Mouse (Mus musculus): ENCODE measurements around the gene Gm9040. TPM values are rescaled to one million over a fixed set of nuclear protein-coding genes. Genes with fewer than 3 reads are reported as not detected.
A peak's percentile ranks its signal among the peaks of the same experiment; 100 is the strongest.
"Not testable (repeated sequence)": the region's sequence is repeated elsewhere in the genome, so short reads cannot be mapped to it uniquely, and the experiment has no call there.

Gene Gm9040
- not detected in 2 replicates for polyA plus RNA-seq (2014; fragmentation: Nextera tagmentation; extraction: Ambion mirVana)

DNA sequence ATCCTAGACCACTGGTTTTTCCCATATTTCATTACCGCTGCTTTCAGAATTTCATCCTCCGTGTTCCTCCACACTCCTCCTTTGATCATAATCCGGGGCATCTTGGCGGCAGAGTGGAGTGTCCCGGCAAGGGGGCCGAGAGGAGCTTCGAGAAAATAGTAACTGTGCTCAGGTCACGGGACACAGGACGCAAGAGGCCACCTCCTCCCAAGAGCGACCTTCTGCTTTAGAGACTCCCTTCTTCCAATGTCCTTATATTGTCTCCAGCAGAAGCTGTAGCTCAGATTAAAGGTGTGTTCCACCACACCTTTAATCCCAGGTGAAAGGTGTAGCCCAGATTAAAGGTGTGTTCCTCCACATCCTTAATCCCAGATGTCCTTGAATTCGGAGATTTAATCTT lies at the start of gene Gm9040:
Gene Gm9040 (minus strand): TSS at position 101 of the 400 bp plus-strand sequence.
- not testable (repeated sequence) for H3K36me3 ChIP-seq (replicated peaks; ENCODE audit: control insufficient read depth, insufficient read depth, low read depth, low read length); H3K27ac ChIP-seq (replicated peaks; ENCODE audit: low read depth, low read length); DNase-seq (ENCODE audit: low spot score); H3K9me3 ChIP-seq (replicated peaks; ENCODE audit: control insufficient read depth, low read length); H3K4me3 ChIP-seq (ENCODE audit: low read depth, low read length); H3K4me2 ChIP-seq (ENCODE audit: low read depth, low read length); H3K4me1 ChIP-seq (ENCODE audit: control insufficient read depth, insufficient read depth, low read length); ATAC-seq (replicated peaks; ENCODE audit: insufficient number of reproducible peaks, low FRiP score, low TSS enrichment, low read depth); H3K9ac ChIP-seq (replicated peaks; ENCODE audit: low read length); H3K27me3 ChIP-seq (ENCODE audit: control insufficient read depth, insufficient read depth, low read length)
- no CpG with 5 or more reads among the region's 11 CpGs for WGBS

DNA sequence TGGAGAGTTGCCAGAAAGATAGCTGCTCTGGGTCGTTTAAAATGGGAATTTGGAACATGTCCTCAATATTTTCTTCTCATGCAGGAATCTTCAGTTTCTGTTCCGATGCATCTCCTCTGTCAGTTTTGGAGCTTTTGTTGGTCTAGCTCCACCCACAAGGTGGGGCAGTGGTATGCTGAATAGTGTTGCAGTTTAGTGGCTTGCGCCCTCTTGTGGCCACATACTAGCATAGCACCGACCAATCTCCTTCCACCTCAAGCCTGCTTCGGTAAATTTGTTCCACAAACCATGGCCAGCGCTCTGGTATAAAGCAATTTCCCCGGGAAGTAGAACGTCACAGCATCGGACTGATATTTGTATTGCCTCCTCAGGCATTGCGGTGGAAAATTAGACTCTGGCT lies 43.7 kb upstream of the Gm9040 start:
- no peak overlapping the region for H3K27ac ChIP-seq (replicated peaks; ENCODE audit: low read depth, low read length)
- H3K9me3 ChIP-seq (replicated peaks; ENCODE audit: control insufficient read depth, low read length) = no peaks in the 10 kb centered on the region
- H3K4me3 ChIP-seq (ENCODE audit: low read depth, low read length) = no peak overlapping the region
- WGBS = 13% methylated on average over 10 of the region's 10 CpGs
- no peaks in the 10 kb centered on the region for H3K36me3 ChIP-seq (replicated peaks; ENCODE audit: control insufficient read depth, insufficient read depth, low read depth, low read length)
- H3K9ac ChIP-seq (replicated peaks; ENCODE audit: low read length) = 0 out of 2 replicates have a peak overlapping the region, but pooled peaks have one; percentile 33
- H3K4me2 ChIP-seq (ENCODE audit: low read depth, low read length) = no peak overlapping the region
- H3K4me1 ChIP-seq (ENCODE audit: control insufficient read depth, insufficient read depth, low read length) = no peaks in the 10 kb centered on the region
- DNase-seq (ENCODE audit: low spot score) = peak; percentile 92
- ATAC-seq (replicated peaks; ENCODE audit: insufficient number of reproducible peaks, low FRiP score, low TSS enrichment, low read depth) = peak; percentile 80
- no peaks in the 10 kb centered on the region for H3K27me3 ChIP-seq (ENCODE audit: control insufficient read depth, insufficient read depth, low read length)

DNA sequence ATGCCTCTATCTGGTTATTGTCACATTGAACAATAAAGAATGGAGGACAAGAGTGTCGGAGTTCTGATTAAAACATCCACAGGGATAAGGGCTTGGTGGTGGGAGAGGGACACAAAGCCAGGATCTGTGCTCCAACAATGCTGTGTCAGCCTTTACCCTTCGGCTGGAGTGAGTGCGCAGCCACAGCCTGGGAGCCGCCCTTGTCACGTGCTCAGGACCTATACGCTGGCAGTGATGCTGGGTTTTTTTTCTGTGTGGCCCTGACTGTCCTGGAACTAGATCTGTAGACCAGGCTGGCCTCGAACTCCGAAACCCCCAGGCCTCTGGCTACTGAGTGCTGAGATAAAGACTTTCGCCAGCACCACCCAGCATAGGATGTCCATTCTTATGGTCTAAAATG lies 42.7 kb upstream of the Gm9040 start:
- Histone ChIP-seq H3K27ac (replicated peaks; ENCODE audit: low read depth, low read length) (no peak overlapping the region), H3K36me3 (replicated peaks; ENCODE audit: control insufficient read depth, insufficient read depth, low read depth, low read length) (no peaks in the 10 kb centered on the region), H3K4me3 (ENCODE audit: low read depth, low read length) (no peak overlapping the region), H3K27me3 (ENCODE audit: control insufficient read depth, insufficient read depth, low read length) (no peaks in the 10 kb centered on the region), H3K9me3 (replicated peaks; ENCODE audit: control insufficient read depth, low read length) (no peaks in the 10 kb centered on the region), H3K9ac (replicated peaks; ENCODE audit: low read length) (no peak overlapping the region), H3K4me2 (ENCODE audit: low read depth, low read length) (no peak overlapping the region), H3K4me1 (ENCODE audit: control insufficient read depth, insufficient read depth, low read length) (no peaks in the 10 kb centered on the region)
- 91% methylated on average over 9 of the region's 9 CpGs for WGBS
- ATAC-seq (replicated peaks; ENCODE audit: insufficient number of reproducible peaks, low FRiP score, low TSS enrichment, low read depth) (0 out of 2 replicates have a peak, but pooled peaks have one; percentile 44), DNase-seq (ENCODE audit: low spot score) (no peak)

DNA sequence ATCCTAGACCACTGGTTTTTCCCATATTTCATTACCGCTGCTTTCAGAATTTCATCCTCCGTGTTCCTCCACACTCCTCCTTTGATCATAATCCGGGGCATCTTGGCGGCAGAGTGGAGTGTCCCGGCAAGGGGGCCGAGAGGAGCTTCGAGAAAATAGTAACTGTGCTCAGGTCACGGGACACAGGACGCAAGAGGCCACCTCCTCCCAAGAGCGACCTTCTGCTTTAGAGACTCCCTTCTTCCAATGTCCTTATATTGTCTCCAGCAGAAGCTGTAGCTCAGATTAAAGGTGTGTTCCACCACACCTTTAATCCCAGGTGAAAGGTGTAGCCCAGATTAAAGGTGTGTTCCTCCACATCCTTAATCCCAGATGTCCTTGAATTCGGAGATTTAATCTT lies 27.2 kb upstream of the Gm9040 start, which contains the start of gene Gm9049:
Gene Gm9049 (minus strand): TSS at position 101 of the 400 bp plus-strand sequence.
- H3K4me2 ChIP-seq (ENCODE audit: low read depth, low read length); H3K27ac ChIP-seq (replicated peaks; ENCODE audit: low read depth, low read length); H3K9me3 ChIP-seq (replicated peaks; ENCODE audit: control insufficient read depth, low read length); H3K4me1 ChIP-seq (ENCODE audit: control insufficient read depth, insufficient read depth, low read length); DNase-seq (ENCODE audit: low spot score); H3K36me3 ChIP-seq (replicated peaks; ENCODE audit: control insufficient read depth, insufficient read depth, low read depth, low read length); ATAC-seq (replicated peaks; ENCODE audit: insufficient number of reproducible peaks, low FRiP score, low TSS enrichment, low read depth); H3K4me3 ChIP-seq (ENCODE audit: low read depth, low read length); H3K27me3 ChIP-seq (ENCODE audit: control insufficient read depth, insufficient read depth, low read length); H3K9ac ChIP-seq (replicated peaks; ENCODE audit: low read length): not testable (repeated sequence)
- no CpG with 5 or more reads among the region's 11 CpGs for WGBS

DNA sequence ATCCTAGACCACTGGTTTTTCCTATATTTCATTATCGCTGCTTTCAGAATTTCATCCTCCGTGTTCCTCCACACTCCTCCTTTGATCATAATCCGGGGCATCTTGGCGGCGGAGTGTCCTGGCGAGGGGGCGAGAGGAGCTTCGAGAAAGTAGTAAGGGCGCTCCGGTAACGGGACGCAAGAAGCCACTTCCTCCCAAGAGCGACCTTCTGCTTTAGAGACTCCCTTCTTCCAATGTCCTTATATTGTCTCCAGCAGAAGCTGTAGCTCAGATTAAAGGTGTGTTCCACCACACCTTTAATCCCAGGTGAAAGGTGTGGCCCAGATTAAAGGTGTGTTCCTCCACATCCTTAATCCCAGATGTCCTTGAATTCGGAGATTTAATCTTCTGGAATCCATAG lies 21.8 kb upstream of the Gm9040 start, which contains the start of gene Gm9048:
Gene Gm9048 (minus strand): TSS at position 101 of the 400 bp plus-strand sequence.
- H3K4me3 ChIP-seq (ENCODE audit: low read depth, low read length); H3K27me3 ChIP-seq (ENCODE audit: control insufficient read depth, insufficient read depth, low read length); H3K9me3 ChIP-seq (replicated peaks; ENCODE audit: control insufficient read depth, low read length); H3K27ac ChIP-seq (replicated peaks; ENCODE audit: low read depth, low read length); DNase-seq (ENCODE audit: low spot score); H3K4me2 ChIP-seq (ENCODE audit: low read depth, low read length); H3K36me3 ChIP-seq (replicated peaks; ENCODE audit: control insufficient read depth, insufficient read depth, low read depth, low read length); H3K9ac ChIP-seq (replicated peaks; ENCODE audit: low read length); ATAC-seq (replicated peaks; ENCODE audit: insufficient number of reproducible peaks, low FRiP score, low TSS enrichment, low read depth); H3K4me1 ChIP-seq (ENCODE audit: control insufficient read depth, insufficient read depth, low read length): not testable (repeated sequence)
- WGBS = 89% methylated on average over 1 of the region's 14 CpGs

DNA sequence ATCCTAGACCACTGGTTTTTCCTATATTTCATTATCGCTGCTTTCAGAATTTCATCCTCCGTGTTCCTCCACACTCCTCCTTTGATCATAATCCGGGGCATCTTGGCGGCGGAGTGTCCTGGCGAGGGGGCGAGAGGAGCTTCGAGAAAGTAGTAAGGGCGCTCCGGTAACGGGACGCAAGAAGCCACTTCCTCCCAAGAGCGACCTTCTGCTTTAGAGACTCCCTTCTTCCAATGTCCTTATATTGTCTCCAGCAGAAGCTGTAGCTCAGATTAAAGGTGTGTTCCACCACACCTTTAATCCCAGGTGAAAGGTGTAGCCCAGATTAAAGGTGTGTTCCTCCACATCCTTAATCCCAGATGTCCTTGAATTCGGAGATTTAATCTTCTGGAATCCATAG lies 16.4 kb upstream of the Gm9040 start, which contains the start of gene Gm9046:
Gene Gm9046 (minus strand): TSS at position 101 of the 400 bp plus-strand sequence.
- not testable (repeated sequence) for H3K4me2 ChIP-seq (ENCODE audit: low read depth, low read length); H3K9me3 ChIP-seq (replicated peaks; ENCODE audit: control insufficient read depth, low read length); H3K9ac ChIP-seq (replicated peaks; ENCODE audit: low read length); H3K27ac ChIP-seq (replicated peaks; ENCODE audit: low read depth, low read length); H3K27me3 ChIP-seq (ENCODE audit: control insufficient read depth, insufficient read depth, low read length); H3K4me3 ChIP-seq (ENCODE audit: low read depth, low read length); H3K4me1 ChIP-seq (ENCODE audit: control insufficient read depth, insufficient read depth, low read length); DNase-seq (ENCODE audit: low spot score); ATAC-seq (replicated peaks; ENCODE audit: insufficient number of reproducible peaks, low FRiP score, low TSS enrichment, low read depth); H3K36me3 ChIP-seq (replicated peaks; ENCODE audit: control insufficient read depth, insufficient read depth, low read depth, low read length)
- WGBS = no CpG with 5 or more reads among the region's 14 CpGs

DNA sequence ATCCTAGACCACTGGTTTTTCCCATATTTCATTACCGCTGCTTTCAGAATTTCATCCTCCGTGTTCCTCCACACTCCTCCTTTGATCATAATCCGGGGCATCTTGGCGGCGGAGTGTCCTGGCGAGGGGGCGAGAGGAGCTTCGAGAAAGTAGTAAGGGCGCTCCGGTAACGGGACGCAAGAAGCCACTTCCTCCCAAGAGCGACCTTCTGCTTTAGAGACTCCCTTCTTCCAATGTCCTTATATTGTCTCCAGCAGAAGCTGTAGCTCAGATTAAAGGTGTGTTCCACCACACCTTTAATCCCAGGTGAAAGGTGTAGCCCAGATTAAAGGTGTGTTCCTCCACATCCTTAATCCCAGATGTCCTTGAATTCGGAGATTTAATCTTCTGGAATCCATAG lies 11.0 kb upstream of the Gm9040 start, which contains the start of gene Gm9045:
Gene Gm9045 (minus strand): TSS at position 101 of the 400 bp plus-strand sequence.
- not testable (repeated sequence) for DNase-seq (ENCODE audit: low spot score); H3K9me3 ChIP-seq (replicated peaks; ENCODE audit: control insufficient read depth, low read length); H3K4me1 ChIP-seq (ENCODE audit: control insufficient read depth, insufficient read depth, low read length); H3K36me3 ChIP-seq (replicated peaks; ENCODE audit: control insufficient read depth, insufficient read depth, low read depth, low read length); H3K4me2 ChIP-seq (ENCODE audit: low read depth, low read length); ATAC-seq (replicated peaks; ENCODE audit: insufficient number of reproducible peaks, low FRiP score, low TSS enrichment, low read depth); H3K27me3 ChIP-seq (ENCODE audit: control insufficient read depth, insufficient read depth, low read length); H3K9ac ChIP-seq (replicated peaks; ENCODE audit: low read length); H3K27ac ChIP-seq (replicated peaks; ENCODE audit: low read depth, low read length); H3K4me3 ChIP-seq (ENCODE audit: low read depth, low read length)
- WGBS = no CpG with 5 or more reads among the region's 14 CpGs

DNA sequence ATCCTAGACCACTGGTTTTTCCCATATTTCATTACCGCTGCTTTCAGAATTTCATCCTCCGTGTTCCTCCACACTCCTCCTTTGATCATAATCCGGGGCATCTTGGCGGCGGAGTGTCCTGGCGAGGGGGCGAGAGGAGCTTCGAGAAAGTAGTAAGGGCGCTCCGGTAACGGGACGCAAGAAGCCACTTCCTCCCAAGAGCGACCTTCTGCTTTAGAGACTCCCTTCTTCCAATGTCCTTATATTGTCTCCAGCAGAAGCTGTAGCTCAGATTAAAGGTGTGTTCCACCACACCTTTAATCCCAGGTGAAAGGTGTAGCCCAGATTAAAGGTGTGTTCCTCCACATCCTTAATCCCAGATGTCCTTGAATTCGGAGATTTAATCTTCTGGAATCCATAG lies 5.5 kb upstream of the Gm9040 start, which contains the start of gene Gm9044:
Gene Gm9044 (minus strand): TSS at position 101 of the 400 bp plus-strand sequence.
- H3K9ac ChIP-seq (replicated peaks; ENCODE audit: low read length); H3K4me1 ChIP-seq (ENCODE audit: control insufficient read depth, insufficient read depth, low read length); ATAC-seq (replicated peaks; ENCODE audit: insufficient number of reproducible peaks, low FRiP score, low TSS enrichment, low read depth); H3K27ac ChIP-seq (replicated peaks; ENCODE audit: low read depth, low read length); H3K4me3 ChIP-seq (ENCODE audit: low read depth, low read length); H3K36me3 ChIP-seq (replicated peaks; ENCODE audit: control insufficient read depth, insufficient read depth, low read depth, low read length); DNase-seq (ENCODE audit: low spot score); H3K27me3 ChIP-seq (ENCODE audit: control insufficient read depth, insufficient read depth, low read length); H3K4me2 ChIP-seq (ENCODE audit: low read depth, low read length); H3K9me3 ChIP-seq (replicated peaks; ENCODE audit: control insufficient read depth, low read length): not testable (repeated sequence)
- WGBS = no CpG with 5 or more reads among the region's 14 CpGs
